Mouse (Mus musculus) megakaryocyte-erythroid progenitor cell, adult 5 weeks (primary cell): ENCODE data around the gene Olfr975. TPM values are rescaled to one million over a fixed set of nuclear protein-coding genes. Genes with fewer than 3 reads are reported as not detected.

Source experiments
- polyA plus RNA-seq: library from polyadenylated mRNA; stranded (reverse); fragments of >175 nt; gene quantifications from 2 replicates; pipeline ENCODE4 v1.2.3, GENCODE M21; 2012

The Olfr975 gene
- polyA plus RNA-seq, result not detected in 2 replicates

GRCm38 (mm10) chr9:39951946-39952345, at the start of gene Olfr975:
Olfr975 (minus strand) TSS chr9:39952046.

GRCm38 (mm10) chr9:39991813-39992212, 40.0 kb upstream of the Olfr975 start, which contains the start of gene Olfr978:
Olfr978 (plus strand) TSS chr9:39992113.

GRCm38 (mm10) chr9:39961033-39961432, 9.2 kb upstream of the Olfr975 start, which contains the start of gene Olfr976:
Olfr976 (minus strand) TSS chr9:39961133.

GRCm38 (mm10) chr9:39937201-39937600, 14.6 kb downstream of the Olfr975 start, which contains the start of gene Olfr974:
Olfr974 (plus strand) TSS chr9:39937501.

GRCm38 (mm10) chr9:39907036-39907435, 44.8 kb downstream of the Olfr975 start, which contains the start of gene Olfr229:
Olfr229 (plus strand) TSS chr9:39907336.

Other genes with a start within 250 kb of the Olfr975 start
- gene Olfr149, start 244.9 kb downstream of the Olfr975 start, polyA plus RNA-seq, result not detected in 2 replicates
- 0.10 TPM in 1 of 2 replicates, not detected in the other for gene Olfr965, start 240.7 kb downstream of the Olfr975 start, polyA plus RNA-seq
- not detected in 2 replicates for gene Olfr150, start 221.1 kb downstream of the Olfr975 start, polyA plus RNA-seq
- gene Olfr967, start 205.8 kb downstream of the Olfr975 start, polyA plus RNA-seq, result not detected in 2 replicates
- not detected in 2 replicates for gene Olfr968, start 168.8 kb downstream of the Olfr975 start, polyA plus RNA-seq
- not detected in 2 replicates for gene Olfr969, start 161.1 kb downstream of the Olfr975 start, polyA plus RNA-seq
- not detected in 2 replicates for gene Olfr970, start 143.2 kb downstream of the Olfr975 start, polyA plus RNA-seq
- gene Olfr971, start 115.2 kb downstream of the Olfr975 start, polyA plus RNA-seq, result not detected in 2 replicates
- gene Olfr972, start 85.6 kb downstream of the Olfr975 start, polyA plus RNA-seq, result not detected in 2 replicates
- gene Olfr229, start 44.7 kb downstream of the Olfr975 start, polyA plus RNA-seq, result not detected in 2 replicates
- gene Olfr974, start 14.5 kb downstream of the Olfr975 start, polyA plus RNA-seq, result not detected in 2 replicates
- gene Olfr976, start 9.1 kb upstream of the Olfr975 start, polyA plus RNA-seq, result not detected in 2 replicates
- gene Olfr978, start 40.1 kb upstream of the Olfr975 start, polyA plus RNA-seq, result not detected in 2 replicates
- gene Olfr979, start 51.4 kb upstream of the Olfr975 start, polyA plus RNA-seq, result not detected in 2 replicates
- not detected in 2 replicates for gene Olfr980, start 57.5 kb upstream of the Olfr975 start, polyA plus RNA-seq
- not detected in 2 replicates for gene Olfr981, start 69.4 kb upstream of the Olfr975 start, polyA plus RNA-seq
- not detected in 2 replicates for gene Olfr982, start 121.8 kb upstream of the Olfr975 start, polyA plus RNA-seq
- not detected in 2 replicates for gene Olfr983, start 141.5 kb upstream of the Olfr975 start, polyA plus RNA-seq
- gene Olfr984, start 162.2 kb upstream of the Olfr975 start, polyA plus RNA-seq, result not detected in 2 replicates
- not detected in 2 replicates for gene Olfr985, start 178.1 kb upstream of the Olfr975 start, polyA plus RNA-seq
- gene Tmem225, start 196.1 kb upstream of the Olfr975 start, polyA plus RNA-seq, result not detected in 2 replicates
- not detected in 2 replicates for gene Olfr986, start 228.9 kb upstream of the Olfr975 start, polyA plus RNA-seq
- gene Zfp202, start 240.3 kb upstream of the Olfr975 start, polyA plus RNA-seq, result 0.73 and 1.2 TPM in 2 replicates